In the genomic region with DNA sequence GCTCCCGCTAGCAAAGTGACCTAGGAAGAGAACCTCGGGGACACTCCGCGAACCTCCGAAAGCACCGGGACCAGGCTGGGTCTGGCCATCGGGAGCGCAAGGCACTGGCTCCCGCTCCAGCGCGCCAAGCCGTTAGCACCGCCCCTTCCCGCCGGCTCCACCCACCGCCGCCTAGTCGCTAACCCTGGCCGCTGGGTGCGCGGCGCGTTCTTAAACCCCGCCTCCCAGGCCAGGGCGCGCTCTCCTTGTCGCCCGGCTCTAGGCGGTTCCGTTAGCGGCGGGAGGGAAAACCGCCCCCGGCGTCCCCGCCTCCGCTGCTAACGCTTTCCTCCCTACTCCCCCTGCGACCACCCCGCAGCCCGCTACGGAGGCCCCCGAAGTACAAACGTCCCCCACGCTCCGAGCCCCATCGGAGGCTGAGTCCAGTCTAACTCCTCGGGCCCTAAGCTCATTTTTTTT, we compare ENCODE assay signal across 8 mouse cellular contexts. TPM values are rescaled to one million over a fixed set of nuclear protein-coding genes. Genes with fewer than 3 reads are reported as not detected.
DNase-seq lines count a peak whose midpoint lies in the region; ATAC-seq lines count a peak whose summit lies in the region.

Gene Ctdspl2 (plus strand): TSS at position 237 of the 459 bp plus-strand sequence.
Gene Mageb3 (minus strand): TSS at position 328 of the 459 bp plus-strand sequence.

- peak; percentile 95 for ATAC-seq in hindbrain, embryonic 14.5 days (ENCODE audit: low FRiP score)

- peaks cover 45% of the 10 kb centered on the region for H3K79me2 ChIP-seq in macrophage (ENCODE audit: inconsistent target)

- DNase-seq in T-cell, adult 2 months (ENCODE audit: low spot score) = peak; percentile 94
- DNase-seq in cerebellum, postnatal 25 days = peak; percentile 97 to 99
- DNase-seq in frontal cortex, postnatal 25 days (ENCODE audit: low spot score in 2 of 2) = peak; percentile 88 to 91
- DNase-seq in hindbrain, embryonic 14.5 days (ENCODE audit: low spot score) = peak; percentile 92
- DNase-seq in left cerebral cortex, adult 18-20 months (ENCODE audit: low spot score in 2 of 2) = peak; percentile 90 to 94
- peak; percentile 96 for DNase-seq in right cerebral cortex, adult 18-20 months
- DNase-seq in urinary bladder, postnatal 10 days (ENCODE audit: low spot score) = peak; percentile 78

- H3K9me3 ChIP-seq in hindbrain, embryonic 14.5 days (ENCODE audit: control insufficient read depth, low read length) = no peaks in the 10 kb centered on the region

- peak within 1 kb of the TSS; percentile 91 for H3K27ac ChIP-seq in hindbrain, embryonic 14.5 days
- peak within 1 kb of the TSS; percentile 81 for H3K27ac ChIP-seq in macrophage

- H3K4me3 ChIP-seq in hindbrain, embryonic 14.5 days (replicated peaks; ENCODE audit: low read length) = peak within 1 kb of the TSS; percentile 96
- H3K4me3 ChIP-seq in macrophage (ENCODE audit: inconsistent target) = peak within 1 kb of the TSS; percentile 93

- peak within 1 kb of the TSS; percentile 97 for H3K9ac ChIP-seq in hindbrain, embryonic 14.5 days

- peak within 1 kb of the TSS; percentile 91 for H3K4me2 ChIP-seq in hindbrain, embryonic 14.5 days (replicated peaks)

- no peaks in the 10 kb centered on the region for H3K27me3 ChIP-seq in hindbrain, embryonic 14.5 days (ENCODE audit: control insufficient read depth, insufficient read depth, low read length)

- WGBS in hindbrain, embryonic 14.5 days = under 1% methylated on average over 46 of the region's 48 CpGs
- WGBS in macrophage (ENCODE audit: missing documents) = under 1% methylated on average over 45 of the region's 48 CpGs

- H3K36me3 ChIP-seq in hindbrain, embryonic 14.5 days (replicated peaks; ENCODE audit: control insufficient read depth, insufficient read depth) = peaks cover 8% of the 10 kb centered on the region
- no peaks in the 10 kb centered on the region for H3K36me3 ChIP-seq in macrophage (ENCODE audit: inconsistent target)

- peaks cover 22% of the 10 kb centered on the region for H3K4me1 ChIP-seq in hindbrain, embryonic 14.5 days (replicated peaks; ENCODE audit: control insufficient read depth, insufficient read depth, low read length)

RNA-seq across cellular contexts. Expression of gene Ctdspl2, which starts in this region (rescaled TPM):
- polyA plus RNA-seq in hindbrain, embryonic 14.5 days (2014; fragmentation: Nextera tagmentation; extraction: Ambion mirVana) = 34.5 and 35.5 TPM in 2 replicates
- total RNA-seq in left cerebral cortex, adult 18-20 months (2021) = 10 to 100 TPM; 34.0 to 37.8 TPM
- total RNA-seq in macrophage (2018; cell fraction: chromatin; rRNA removed) = 10 to 100 TPM; 42.1 to 77.0 (median 56.4) TPM
- total RNA-seq in macrophage (2018; cell fraction: cytosol; rRNA removed) = 10 to 100 TPM; 17.7 to 28.7 (median 20.1) TPM
- total RNA-seq in macrophage (2018; cell fraction: nucleus; rRNA removed) = 10 to 100 TPM; 16.9 to 84.1 (median 37.9) TPM
- polyA plus RNA-seq in macrophage (2018) = 13.3 to 21.4 TPM (median 15.2 TPM) in 3 replicates

RNA-seq across cellular contexts. Expression of gene Mageb3, which starts in this region (rescaled TPM):
- polyA plus RNA-seq in hindbrain, embryonic 14.5 days (2014; fragmentation: Nextera tagmentation; extraction: Ambion mirVana) = 0.31 and 0.43 TPM in 2 replicates
- total RNA-seq in left cerebral cortex, adult 18-20 months (2021) = under 1 TPM in 1 of 2 experiments, not detected in 1; 0.21 TPM
- 1 to 10 TPM in 2 of 26 experiments, under 1 TPM in 10, not detected in 14; 0.30 to 1.2 (median 0.61) TPM for total RNA-seq in macrophage (2018; cell fraction: chromatin; rRNA removed)
- under 1 TPM in 8 of 26 experiments, not detected in 18; 0.04 to 0.09 (median 0.08) TPM for total RNA-seq in macrophage (2018; cell fraction: cytosol; rRNA removed)
- total RNA-seq in macrophage (2018; cell fraction: nucleus; rRNA removed) = 1 to 10 TPM in 5 of 26 experiments, under 1 TPM in 12, not detected in 9; 0.18 to 1.4 (median 0.48) TPM
- polyA plus RNA-seq in macrophage (2018) = not detected in 3 replicates

Comparison
In these comparisons a context has a peak if more than half of its experiments do, and no peak if none do; other contexts are left out.
1. Peak in every context shown above with its lines: DNase-seq, ATAC-seq, H3K4me3 ChIP-seq and H3K27ac ChIP-seq.